Mouse (Mus musculus): ENCODE measurements around the gene Haspin. TPM values are rescaled to one million over a fixed set of nuclear protein-coding genes. Genes with fewer than 3 reads are reported as not detected.

Haspin gene
- polyA plus RNA-seq, 1 experiment from 2014 or later = 17.3 TPM

DNA sequence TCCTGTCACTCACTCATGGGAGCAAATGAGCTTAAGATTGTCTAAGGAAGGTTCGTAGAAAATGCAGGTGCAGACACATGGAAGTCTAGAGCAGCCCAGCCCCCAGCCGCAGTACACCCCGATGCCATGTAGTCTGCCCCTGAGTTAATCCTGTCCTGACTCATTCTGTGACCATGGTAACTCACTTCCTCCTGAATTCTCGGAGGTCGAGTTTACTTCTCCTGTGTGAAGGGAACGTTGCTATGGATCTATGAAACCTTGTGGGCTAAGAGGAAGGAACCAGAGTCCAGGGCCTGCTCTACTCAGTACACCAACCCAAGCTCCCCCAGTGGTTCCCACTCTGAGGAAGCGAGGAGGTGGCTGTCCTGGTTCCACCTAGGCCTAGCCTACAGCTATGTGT, 45.2 kb downstream of the Haspin start:
- Histone ChIP-seq H3K36me3 (no peaks in the 10 kb centered on the region), H3K27ac (no peak overlapping the region), H3K27me3 (ENCODE audit: insufficient read depth, poor library complexity, severe bottlenecking) (no peaks in the 10 kb centered on the region), H3K4me1 (peaks cover 10% of the 10 kb centered on the region), H3K4me3 (no peak overlapping the region), H3K9me3 (no peaks in the 10 kb centered on the region)
- DNase-seq (ENCODE audit: low spot score) = no peak
- WGBS = 74% methylated on average over 7 of the region's 7 CpGs

DNA sequence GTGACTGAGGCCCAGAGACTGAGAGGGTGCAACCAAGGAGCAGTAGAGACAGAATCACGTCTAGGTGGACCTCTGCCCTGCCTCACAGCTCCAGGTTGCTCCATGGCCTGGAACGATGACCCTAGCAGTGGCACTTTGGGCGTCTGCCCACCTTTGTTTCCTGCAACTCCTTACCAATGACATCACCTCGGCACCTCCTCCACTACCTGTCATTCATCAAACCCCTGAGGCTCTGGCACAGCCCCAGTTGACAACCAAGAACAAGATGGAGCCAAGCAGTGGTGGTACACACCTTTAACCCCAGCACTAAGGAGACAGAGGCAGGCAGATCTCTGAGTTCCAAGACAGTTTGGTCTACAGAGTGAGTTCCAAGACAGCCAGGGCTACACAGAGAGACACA, 46.0 kb downstream of the Haspin start:
- DNase-seq (ENCODE audit: low spot score) = peak; percentile 68
- 75% methylated on average over 4 of the region's 4 CpGs for WGBS
- Histone ChIP-seq H3K27me3 (ENCODE audit: insufficient read depth, poor library complexity, severe bottlenecking) (no peaks in the 10 kb centered on the region), H3K4me1 (peaks cover 18% of the 10 kb centered on the region), H3K9me3 (no peaks in the 10 kb centered on the region), H3K27ac (no peak overlapping the region), H3K36me3 (no peaks in the 10 kb centered on the region), H3K4me3 (no peak overlapping the region)

DNA sequence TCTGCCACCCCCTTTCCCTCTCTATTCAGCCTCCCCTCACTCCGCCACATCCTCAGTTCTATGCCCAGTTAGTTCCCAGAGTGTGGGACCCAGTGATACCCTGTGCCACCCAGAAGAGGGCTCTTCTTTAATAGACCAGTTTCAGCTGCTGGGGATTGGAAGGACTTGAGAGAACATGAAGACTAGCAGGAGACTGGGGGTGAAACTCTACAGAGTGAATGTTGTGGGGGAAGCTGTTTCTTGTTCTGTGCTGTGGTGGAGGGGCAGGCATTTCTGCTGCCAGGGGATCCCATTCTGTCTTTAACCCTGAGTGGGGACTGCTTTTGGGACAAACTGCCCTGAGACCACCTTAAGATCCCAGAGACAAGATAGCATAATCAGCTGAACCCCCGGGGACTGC, 47.3 kb downstream of the Haspin start:
- no peaks in the 10 kb centered on the region for H3K9me3 ChIP-seq
- WGBS = 77% methylated on average over 2 of the region's 2 CpGs
- no peak overlapping the region for H3K27ac ChIP-seq
- peak; percentile 65 for DNase-seq (ENCODE audit: low spot score)
- no peaks in the 10 kb centered on the region for H3K27me3 ChIP-seq (ENCODE audit: insufficient read depth, poor library complexity, severe bottlenecking)
- no peaks in the 10 kb centered on the region for H3K36me3 ChIP-seq
- H3K4me1 ChIP-seq = peaks cover 27% of the 10 kb centered on the region
- no peak overlapping the region for H3K4me3 ChIP-seq

DNA sequence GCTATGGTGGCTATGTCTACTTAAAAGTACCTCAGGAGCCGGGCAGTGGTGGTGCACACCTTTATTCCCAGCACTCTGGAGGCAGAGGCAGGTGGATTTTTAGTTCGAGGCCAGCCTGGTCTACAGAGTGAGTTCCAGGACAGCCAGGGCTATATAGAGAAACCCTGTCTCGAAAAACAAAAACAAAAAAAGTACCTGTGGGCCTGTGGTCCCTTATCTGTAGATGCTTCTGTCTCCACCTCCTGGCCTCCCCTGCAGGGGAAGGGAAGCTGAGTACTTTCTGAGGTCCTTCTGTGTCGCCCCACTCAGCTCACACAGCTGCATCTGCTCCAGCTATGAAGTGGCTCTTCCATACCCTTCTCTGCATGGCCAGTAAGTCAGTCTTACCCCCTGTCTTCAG, 47.8 kb downstream of the Haspin start, which contains the start of gene Itgae:
Gene Itgae (plus strand): TSS at position 301 of the 400 bp plus-strand sequence.
- Histone ChIP-seq H3K9me3 (no peaks in the 10 kb centered on the region), H3K27me3 (ENCODE audit: insufficient read depth, poor library complexity, severe bottlenecking) (no peaks in the 10 kb centered on the region), H3K27ac (no peak within 1 kb of the TSS), H3K36me3 (no peaks in the 10 kb centered on the region), H3K4me1 (peaks cover 27% of the 10 kb centered on the region), H3K4me3 (no peak within 1 kb of the TSS)
- WGBS = 79% methylated on average over 4 of the region's 4 CpGs
- DNase-seq (ENCODE audit: low spot score) = peak; percentile 56

DNA sequence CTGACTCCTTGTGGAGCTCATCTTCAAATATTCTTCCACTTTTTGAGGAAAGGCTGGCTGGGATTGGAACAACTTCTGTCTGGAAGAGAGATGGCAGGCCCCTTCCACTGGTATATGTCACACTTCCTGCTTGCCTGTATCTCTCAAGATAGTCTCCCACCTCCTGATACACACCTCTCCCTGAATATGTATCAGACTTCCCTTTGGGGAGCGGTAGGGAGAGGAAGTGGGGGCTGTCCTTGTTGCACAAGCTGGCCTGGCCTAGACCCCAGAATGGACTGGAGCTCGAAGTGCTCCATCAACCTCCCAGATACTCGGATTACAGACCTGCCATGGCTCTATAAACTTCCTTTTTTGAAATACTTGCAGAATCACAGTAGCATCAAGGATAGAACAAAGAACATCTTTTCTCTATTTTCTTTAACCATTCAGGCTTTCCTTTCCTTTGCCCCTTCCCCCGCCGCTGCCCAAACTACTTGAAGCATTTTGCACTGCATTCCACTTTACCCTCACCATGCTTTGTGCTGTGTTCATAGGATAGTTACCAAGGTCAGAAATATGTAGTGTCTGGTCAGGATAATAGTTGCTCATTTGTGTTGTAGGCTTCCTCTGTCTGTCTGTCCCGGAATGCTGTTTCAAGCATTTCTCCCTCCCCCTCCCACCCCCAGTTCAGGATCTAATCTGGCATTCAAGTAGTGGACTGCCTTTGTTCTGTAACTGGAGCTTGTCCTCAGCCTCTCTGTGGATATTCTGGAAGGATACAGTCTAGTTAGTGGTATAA, 50.2 kb downstream of the Haspin start:
- Histone ChIP-seq H3K4me3 (no peak overlapping the region), H3K27me3 (ENCODE audit: insufficient read depth, poor library complexity, severe bottlenecking) (no peaks in the 10 kb centered on the region), H3K9me3 (no peaks in the 10 kb centered on the region), H3K27ac (peak overlapping the region; percentile 60; the same call in 1 of the 2 replicates), H3K4me1 (peaks cover 27% of the 10 kb centered on the region), H3K36me3 (peaks cover 7% of the 10 kb centered on the region)
- 62% methylated on average over 6 of the region's 6 CpGs for WGBS
- DNase-seq (ENCODE audit: low spot score) = no peak

Other genes starting within 250 kb of the Haspin start
- 3.4 and 4.1 TPM in 2 replicates for gene Atp2a3, start 177.1 kb downstream of the Haspin start, polyA plus RNA-seq (2016; fragmentation: Nextera tagmentation; extraction: Ambion mirVana)
- 2.6 and 4.8 TPM in 2 replicates for gene P2rx1, start 139.2 kb downstream of the Haspin start, polyA plus RNA-seq (2016; fragmentation: Nextera tagmentation; extraction: Ambion mirVana)
- gene Camkk1, start 119.3 kb downstream of the Haspin start, polyA plus RNA-seq (2016; fragmentation: Nextera tagmentation; extraction: Ambion mirVana) = 2.2 and 3.4 TPM in 2 replicates
- gene Ncbp3, start 90.5 kb downstream of the Haspin start, polyA plus RNA-seq (2016; fragmentation: Nextera tagmentation; extraction: Ambion mirVana) = 11.2 and 11.6 TPM in 2 replicates
- 0.25 and 0.44 TPM in 2 replicates for gene Itgae, start 47.7 kb downstream of the Haspin start, polyA plus RNA-seq (2016; fragmentation: Nextera tagmentation; extraction: Ambion mirVana)
- 0.41 and 0.97 TPM in 2 replicates for gene P2rx5, start 22.1 kb upstream of the Haspin start, polyA plus RNA-seq (2016; fragmentation: Nextera tagmentation; extraction: Ambion mirVana)
- gene Emc6, start 38.7 kb upstream of the Haspin start, polyA plus RNA-seq (2016; fragmentation: Nextera tagmentation; extraction: Ambion mirVana) = 107 and 126 TPM in 2 replicates
- gene Tax1bp3, start 38.8 kb upstream of the Haspin start, polyA plus RNA-seq (2016; fragmentation: Nextera tagmentation; extraction: Ambion mirVana) = 249 and 253 TPM in 2 replicates
- 11.9 and 14.0 TPM in 2 replicates for gene Ctns, start 60.7 kb upstream of the Haspin start, polyA plus RNA-seq (2016; fragmentation: Nextera tagmentation; extraction: Ambion mirVana)
- 0.54 and 0.62 TPM in 2 replicates for gene Shpk, start 61.2 kb upstream of the Haspin start, polyA plus RNA-seq (2016; fragmentation: Nextera tagmentation; extraction: Ambion mirVana)
- gene Trpv1, start 96.0 kb upstream of the Haspin start, polyA plus RNA-seq (2016; fragmentation: Nextera tagmentation; extraction: Ambion mirVana) = not detected in 2 replicates
- 0.03 TPM in 1 of 2 replicates, not detected in the other for gene Trpv3, start 129.1 kb upstream of the Haspin start, polyA plus RNA-seq (2016; fragmentation: Nextera tagmentation; extraction: Ambion mirVana)
- not detected in 2 replicates for gene Aspa, start 191.3 kb upstream of the Haspin start, polyA plus RNA-seq (2016; fragmentation: Nextera tagmentation; extraction: Ambion mirVana)
- not detected in 2 replicates for gene Gm49340, start 191.4 kb upstream of the Haspin start, polyA plus RNA-seq (2016; fragmentation: Nextera tagmentation; extraction: Ambion mirVana)
- gene Spata22, start 191.4 kb upstream of the Haspin start, polyA plus RNA-seq (2016; fragmentation: Nextera tagmentation; extraction: Ambion mirVana) = not detected in 2 replicates
- not detected in 2 replicates for gene Olfr20, start 212.5 kb upstream of the Haspin start, polyA plus RNA-seq (2016; fragmentation: Nextera tagmentation; extraction: Ambion mirVana)
- gene Olfr376, start 233.0 kb upstream of the Haspin start, polyA plus RNA-seq (2016; fragmentation: Nextera tagmentation; extraction: Ambion mirVana) = not detected in 2 replicates